Mouse (Mus musculus) brain, embryonic 14.5 days (tissue): ENCODE data around the gene Lin7b. TPM values are rescaled to one million over a fixed set of nuclear protein-coding genes. Genes with fewer than 3 reads are reported as not detected.
A peak's percentile ranks its signal among the peaks of the same experiment; 100 is the strongest.
"Not testable (repeated sequence)": the region's sequence is repeated elsewhere in the genome, so short reads cannot be mapped to it uniquely, and the experiment has no call there.

Source experiments
- DNase-seq: peaks from one replicate; pipeline ENCODE4 v3.0.0-alpha.2; 2011; ENCODE audit warnings: low read depth
- CTCF ChIP-seq: fragments of 200-500 bp; IDR thresholded peaks from 2 replicates; pipeline ENCODE4 v1.5.1; 2012; ENCODE audit warnings: inconsistent platforms, mild to moderate bottlenecking, moderate library complexity, borderline replicate concordance; ENCODE audit not compliant: insufficient read depth, insufficient read length; ENCODE audit errors: extremely low read depth
- POLR2A ChIP-seq: fragments of 200-500 bp; IDR thresholded peaks from 2 replicates; pipeline ENCODE4 v1.6.1; 2012; ENCODE audit warnings: mild to moderate bottlenecking, inconsistent platforms, borderline replicate concordance; ENCODE audit not compliant: poor library complexity, insufficient read depth, insufficient read length, severe bottlenecking; ENCODE audit errors: extremely low read depth
- polyA plus RNA-seq: library from polyadenylated mRNA; depleted of rRNA; stranded (reverse); fragments of >200 nt; gene quantifications from 2 replicates; pipeline ENCODE4 v1.2.3, GENCODE M21; 2012

The Lin7b gene
- polyA plus RNA-seq, 1 experiment, result 17.6 TPM

DNA sequence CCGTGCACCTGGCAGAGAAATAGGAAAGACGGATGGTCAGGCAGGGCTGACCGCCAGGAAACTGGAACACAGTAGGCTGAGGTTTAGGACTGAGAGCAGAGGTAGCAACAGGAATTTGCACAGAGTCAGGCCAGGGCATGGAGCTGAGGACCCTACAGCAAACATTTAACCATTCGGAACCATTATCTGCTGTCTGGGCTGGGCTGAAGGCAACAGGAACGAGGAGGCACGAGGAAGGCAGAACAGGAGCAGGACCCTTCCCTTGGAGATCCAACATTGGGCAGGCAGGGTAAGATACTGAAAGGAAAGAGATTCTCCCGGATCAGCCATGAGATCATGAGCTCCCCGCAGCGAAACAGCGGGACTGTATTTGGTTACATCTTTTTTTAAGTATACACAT lies 37.5 kb upstream of the Lin7b start:
- no peak for TF ChIP-seq POLR2A
- no peak for TF ChIP-seq CTCF
- DNase-seq, result no peak

DNA sequence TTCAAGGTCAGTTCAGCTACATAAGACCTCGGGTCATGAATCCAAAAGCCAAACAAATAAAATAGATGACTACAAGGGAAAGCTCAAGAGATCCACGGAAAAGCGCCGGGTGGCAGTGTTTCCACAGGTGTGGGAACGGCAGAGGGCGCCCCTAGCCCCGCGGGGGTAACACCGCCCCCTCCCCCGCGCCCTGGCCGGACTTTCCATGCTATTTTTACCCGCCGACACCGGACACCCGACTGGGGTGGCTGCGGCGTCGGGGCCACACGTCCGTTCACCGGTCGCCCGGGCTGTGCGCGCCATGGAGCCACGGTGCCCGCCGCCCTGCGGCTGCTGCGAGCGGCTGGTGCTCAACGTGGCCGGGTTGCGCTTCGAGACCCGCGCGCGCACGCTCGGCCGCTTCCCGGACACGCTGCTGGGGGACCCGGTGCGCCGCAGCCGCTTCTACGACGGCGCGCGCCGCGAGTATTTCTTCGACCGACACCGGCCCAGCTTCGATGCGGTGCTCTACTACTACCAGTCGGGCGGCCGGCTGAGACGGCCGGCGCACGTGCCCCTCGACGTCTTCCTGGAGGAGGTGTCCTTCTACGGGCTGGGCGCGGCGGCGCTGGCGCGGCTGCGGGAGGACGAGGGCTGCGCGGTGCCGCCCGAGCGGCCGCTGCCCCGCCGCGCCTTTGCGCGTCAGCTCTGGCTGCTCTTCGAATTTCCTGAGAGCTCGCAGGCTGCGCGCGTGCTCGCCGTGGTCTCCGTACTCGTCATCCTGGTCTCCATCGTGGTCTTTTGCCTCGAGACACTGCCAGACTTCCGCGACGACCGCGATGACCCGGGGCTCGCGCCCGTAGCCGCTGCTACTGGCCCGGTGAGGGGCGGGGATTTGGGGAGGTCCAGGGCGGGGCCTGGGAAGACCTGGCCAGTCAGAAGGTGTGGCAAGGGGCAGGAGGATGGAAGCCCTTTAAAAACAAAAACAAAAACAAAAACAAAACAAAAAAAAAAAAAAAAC lies 36.1 kb upstream of the Lin7b start:
- no peak for DNase-seq
- TF ChIP-seq CTCF, result no peak

DNA sequence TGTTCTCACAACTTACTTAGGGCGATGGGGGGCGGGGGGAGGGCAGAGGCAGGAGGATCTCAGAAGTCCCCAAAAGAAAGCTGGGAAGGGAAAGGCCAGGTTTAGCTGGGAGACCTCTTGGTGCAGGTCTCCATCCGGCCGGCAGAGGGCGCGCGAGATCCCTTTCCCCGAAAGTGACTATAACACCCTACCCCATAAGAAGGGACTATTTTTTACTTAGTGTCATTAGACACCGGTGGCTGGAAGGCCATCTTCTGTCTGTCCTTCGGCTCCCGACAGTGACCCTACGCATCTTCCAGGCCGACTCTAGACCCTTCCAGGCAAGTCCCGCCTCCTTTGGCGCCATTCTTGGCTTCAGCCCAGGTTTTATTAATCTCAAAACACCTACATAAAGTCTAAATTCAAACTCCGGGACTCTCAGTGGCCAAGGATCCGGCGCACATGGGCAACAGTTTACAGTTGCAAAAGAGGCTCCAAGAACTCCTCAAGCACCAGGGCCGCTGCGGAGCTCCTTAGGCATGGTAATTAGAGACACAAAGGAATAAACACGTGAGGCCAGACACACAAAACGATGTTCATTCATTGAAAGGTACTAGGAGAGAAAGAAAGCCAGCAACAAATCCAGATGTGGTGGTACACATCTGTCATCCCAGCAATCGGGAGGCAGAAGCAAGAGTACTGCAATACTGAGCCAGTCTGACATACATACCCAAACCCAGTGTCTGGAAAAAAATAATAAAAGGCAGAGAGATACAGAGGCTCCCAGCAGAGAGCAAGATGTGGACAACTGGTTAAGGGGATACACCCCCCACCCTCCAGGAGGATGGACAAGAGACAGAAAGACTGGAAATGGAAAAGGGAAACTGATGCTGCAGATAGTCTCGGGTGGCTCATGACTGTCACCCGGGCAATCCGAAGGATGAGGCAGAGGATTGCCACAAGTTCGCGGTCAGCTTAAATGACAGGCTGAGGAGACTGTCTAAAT lies 35.0 kb upstream of the Lin7b start, which contains the start of gene Kcna7:
Gene Kcna7, plus strand, starts transcription at position 563 of the 985 bp plus-strand sequence.
- DNase-seq, result peak; percentile 26
- TF ChIP-seq POLR2A (no peak), CTCF (peak; percentile 93)

DNA sequence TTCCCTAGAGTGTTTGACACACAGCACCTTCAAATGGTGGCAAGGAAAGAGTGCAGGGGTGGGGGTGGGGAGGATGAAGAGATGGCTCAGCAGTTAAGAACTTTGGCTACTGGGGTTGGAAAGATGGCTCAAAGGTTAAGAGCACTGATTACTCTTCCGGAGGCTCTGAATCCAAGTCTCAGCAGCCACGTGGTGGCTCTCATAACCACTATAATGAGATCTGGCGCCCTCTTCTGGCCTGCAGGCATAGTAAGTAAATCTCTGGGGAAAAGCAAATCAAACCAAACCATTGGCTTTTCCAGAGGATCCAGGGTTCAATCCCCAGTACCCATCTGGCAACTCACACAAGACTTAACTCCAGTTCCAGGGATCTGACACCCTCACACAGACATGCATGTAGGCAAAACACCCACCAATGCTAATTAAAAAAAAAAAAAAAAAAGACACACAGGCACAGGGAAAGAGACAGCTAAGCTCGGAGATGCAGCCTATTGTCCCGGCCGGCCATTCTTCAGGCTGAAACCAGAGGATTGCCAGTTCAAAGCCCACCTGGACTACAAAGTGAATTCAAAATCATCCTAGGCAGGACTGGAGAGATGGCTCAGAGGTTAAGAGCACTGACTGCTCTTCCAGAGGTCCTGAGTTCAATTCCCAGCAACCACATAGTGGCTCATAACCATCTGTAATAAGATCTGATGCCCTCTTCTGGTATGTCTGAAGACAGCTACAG lies 33.3 kb upstream of the Lin7b start:
- TF ChIP-seq CTCF, result peak; percentile 56; the same call in 1 of the 2 replicates
- no peak for TF ChIP-seq POLR2A
- DNase-seq, result peak; percentile 69

DNA sequence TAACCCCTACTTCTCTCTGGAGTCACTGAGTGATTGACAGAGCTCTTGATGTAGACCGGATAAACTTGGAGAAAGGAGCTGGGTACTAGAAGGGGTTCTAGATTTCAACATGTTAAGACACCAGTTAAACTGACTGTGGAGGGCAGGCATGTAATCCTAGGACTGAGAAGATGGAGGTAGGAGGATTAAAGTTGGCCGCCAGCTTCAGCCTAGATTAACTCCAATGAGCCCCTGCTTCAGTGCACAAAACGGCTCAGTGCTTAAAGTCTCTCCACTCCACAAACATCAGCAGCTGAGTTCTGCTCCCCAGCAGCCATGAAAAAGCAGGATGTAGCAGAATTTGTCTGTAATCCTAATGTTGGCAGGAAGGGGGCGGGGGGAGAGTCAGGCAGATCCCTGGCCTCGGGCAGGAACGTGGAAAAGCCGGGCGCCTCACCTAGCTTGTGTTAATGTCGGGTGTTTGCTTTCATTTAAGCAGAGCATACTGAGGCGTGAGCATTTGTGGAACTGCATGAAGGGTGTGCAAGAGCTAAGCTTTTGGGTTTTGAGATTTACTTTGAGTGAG lies 31.2 kb upstream of the Lin7b start:
- no peak for DNase-seq
- no peak for TF ChIP-seq CTCF
- TF ChIP-seq POLR2A, result no peak

DNA sequence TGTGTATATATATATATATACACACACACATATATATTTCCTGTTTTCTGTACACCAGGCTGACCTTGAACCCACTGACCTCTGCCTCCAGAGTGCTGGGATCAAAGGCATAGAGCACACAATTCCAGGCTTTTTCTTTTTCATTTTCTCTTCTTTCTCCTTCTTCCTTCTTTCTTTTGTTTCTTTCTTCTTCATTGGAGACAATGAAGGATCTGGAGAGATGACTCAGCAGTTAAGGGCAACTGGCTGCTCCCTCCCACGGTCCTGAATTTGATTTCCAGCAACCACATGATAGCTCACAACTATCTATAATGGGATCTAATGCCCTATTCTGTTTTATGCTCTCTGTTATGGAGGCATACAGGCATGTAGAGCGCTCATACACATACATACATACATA lies 26.4 kb upstream of the Lin7b start:
- TF ChIP-seq POLR2A (no peak), CTCF (no peak)
- no peak for DNase-seq

DNA sequence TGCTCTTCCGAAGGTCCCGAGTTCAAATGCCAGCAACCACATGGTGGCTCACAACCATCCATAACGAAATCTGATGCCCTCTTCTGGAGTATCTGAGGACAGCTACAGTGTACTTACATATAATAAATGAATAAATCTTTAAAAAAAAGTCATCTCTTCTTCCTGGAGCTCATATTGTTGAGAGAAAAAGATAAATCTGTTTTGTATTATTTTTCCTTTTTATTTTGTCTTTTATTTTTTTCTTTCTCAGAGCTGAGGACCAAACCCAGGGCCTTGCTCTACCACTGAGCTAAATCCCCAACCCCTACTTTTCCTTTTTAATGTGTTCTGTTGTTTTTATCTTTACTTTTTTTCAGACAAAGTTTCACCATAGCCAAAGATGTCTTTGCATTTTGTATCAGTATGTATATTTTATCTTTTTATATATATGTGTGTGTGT lies 26.0 kb upstream of the Lin7b start:
- not testable (repeated sequence) for DNase-seq

DNA sequence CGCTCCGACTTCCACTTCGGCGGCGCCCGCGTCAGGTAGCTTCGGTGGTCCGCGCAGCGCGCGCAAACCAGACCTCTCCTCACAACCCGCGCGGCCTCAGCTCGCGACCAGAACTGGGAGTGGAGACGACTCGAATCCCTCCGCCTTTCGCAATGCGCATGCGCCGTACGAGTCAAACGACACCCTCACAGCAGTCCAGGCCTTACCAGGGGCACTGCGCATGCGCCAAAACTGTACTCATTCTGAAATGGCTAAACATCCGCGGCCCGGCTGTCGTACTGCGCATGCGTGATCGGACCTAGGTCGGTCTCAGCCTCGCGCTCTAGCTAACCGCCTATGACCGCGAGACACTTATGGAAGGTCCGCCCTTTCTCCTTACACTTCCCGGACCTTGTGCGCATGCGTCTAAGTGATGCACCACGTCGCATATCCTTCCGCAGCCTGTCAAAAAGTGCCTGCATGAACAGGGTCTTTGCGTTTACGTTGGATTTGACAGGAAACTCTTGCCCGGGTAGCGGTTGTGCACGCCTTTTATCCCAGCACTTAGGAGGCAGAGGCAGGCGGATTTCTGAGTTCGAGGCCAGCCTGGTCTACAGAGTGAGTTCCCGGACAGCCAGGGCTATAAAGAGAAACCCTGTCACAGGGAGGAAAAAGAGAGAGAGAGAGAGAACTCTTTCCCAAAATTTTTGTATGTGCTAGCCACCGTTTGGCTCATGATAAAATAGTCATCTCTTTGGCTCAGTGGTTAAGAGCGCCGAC lies 25.4 kb upstream of the Lin7b start, which contains the start of gene Snrnp70:
Gene Snrnp70, minus strand, starts transcription at position 165 of the 759 bp plus-strand sequence.
- TF ChIP-seq POLR2A (peak; percentile 92), CTCF (no peak)
- DNase-seq, result peak; percentile 100

DNA sequence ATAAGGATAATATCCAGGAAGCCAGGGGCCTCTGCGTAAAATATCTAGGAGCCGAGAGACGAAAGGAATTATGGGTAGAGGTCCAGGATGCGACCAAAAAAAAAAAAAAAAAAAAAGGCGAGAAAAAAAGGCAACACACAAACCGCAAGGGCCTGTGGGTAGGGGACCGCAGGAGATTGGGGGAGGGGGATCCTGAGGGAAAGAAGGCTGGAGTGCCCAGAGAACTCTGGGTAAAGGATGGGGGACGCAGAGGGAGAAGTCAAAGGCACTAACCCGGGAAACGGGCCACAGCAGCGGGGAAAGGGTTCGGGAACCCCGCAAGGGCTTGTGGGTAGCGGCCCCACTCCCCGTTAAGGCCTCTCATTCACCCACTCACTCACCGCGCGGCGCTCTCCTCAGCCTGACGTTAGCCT lies 24.8 kb upstream of the Lin7b start:
- DNase-seq, result peak; percentile 94

DNA sequence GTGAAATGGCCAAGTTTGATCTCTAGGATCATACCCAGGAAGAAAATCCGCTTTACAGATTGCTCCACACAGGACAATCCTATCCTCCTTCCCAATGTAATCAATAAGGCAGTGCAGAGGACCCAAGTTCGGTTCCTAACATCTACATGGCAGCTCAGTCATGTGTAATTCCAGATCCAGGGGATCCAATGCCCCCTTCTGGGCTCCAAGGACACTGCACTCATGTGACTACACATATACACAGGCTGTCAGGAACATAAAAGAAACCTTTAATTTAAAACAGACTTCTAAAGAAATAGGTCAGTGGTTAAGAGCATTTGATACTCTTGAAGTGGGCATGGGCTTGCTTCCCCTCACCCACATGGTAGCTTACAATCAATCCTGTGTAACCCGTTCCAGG lies 15.7 kb upstream of the Lin7b start:
- DNase-seq, result no peak
- TF ChIP-seq CTCF, result peak; percentile 25; the same call in 1 of the 2 replicates
- TF ChIP-seq POLR2A, result no peak

More for the DNA sequence above, 24.8 kb upstream of the Lin7b start:
- TF ChIP-seq CTCF (no peak), POLR2A (no peak)

DNA sequence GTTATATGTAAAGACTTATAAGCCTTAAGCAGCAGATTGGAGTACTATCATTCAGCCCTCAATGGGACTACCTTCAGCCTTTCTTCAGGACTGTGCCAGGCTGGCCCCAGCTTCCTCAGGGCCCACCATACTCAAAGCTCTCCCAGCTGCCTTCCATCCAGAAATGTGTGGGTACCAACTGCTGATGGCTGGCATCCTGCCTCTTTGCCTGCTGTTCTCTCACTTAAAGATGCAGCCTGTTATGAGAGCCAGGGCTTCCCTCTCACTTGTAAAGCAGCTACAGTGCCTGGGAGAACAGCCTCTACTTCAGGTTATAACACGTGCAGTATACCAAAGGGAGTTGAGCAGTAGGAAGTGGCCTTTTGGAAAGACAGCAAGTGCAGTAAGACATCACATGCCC lies 5.7 kb upstream of the Lin7b start:
- peak; percentile 51 for DNase-seq
- TF ChIP-seq CTCF, result no peak
- TF ChIP-seq POLR2A, result no peak

DNA sequence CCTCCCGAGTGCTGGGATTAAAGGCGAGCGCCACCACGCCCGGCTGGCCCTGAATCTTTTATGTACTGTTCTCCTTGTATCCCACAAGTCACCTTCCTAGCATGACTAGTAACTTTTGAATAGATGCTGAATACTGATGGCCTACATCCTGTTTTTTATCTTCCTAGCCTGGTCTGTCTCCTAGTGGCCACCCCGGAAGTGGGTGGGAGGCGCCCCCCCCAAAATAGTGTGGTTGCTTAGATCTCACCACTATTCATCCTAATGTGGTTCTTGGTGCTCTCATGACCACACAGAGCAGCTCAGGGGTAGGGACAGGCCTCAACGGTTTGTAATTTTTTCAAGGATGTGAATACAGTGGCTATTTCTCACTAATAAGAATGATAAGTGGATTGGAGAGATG lies 4.2 kb upstream of the Lin7b start:
- DNase-seq, result no peak
- TF ChIP-seq POLR2A (no peak), CTCF (no peak)

DNA sequence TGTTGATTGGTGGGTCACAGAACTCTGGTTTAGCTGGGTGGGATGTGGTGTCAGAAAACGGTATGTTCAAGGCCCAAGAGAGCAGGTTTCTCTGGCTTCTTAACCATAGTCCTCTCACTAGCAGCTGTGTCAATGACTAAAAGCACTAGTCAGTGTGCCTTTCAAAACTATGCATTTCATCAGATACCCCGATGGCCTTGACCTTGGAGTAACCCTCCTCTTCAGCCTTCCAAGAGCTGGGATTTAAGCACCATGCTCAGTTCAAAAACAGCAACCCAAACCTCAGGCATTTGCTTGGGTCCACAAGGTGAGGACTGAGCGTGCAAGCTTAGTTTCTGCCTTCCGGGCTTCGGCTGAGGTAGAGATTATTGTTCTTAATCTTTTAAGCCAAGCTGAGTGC lies 2.0 kb upstream of the Lin7b start:
- DNase-seq, result no peak
- TF ChIP-seq CTCF, result no peak
- no peak for TF ChIP-seq POLR2A
